Mouse (Mus musculus) effector memory CD4-positive, alpha-beta T cell, adult 5 months (primary cell): Measurements from ENCODE around the gene Necap2. TPM values are rescaled to one million over a fixed set of nuclear protein-coding genes. Genes with fewer than 3 reads are reported as not detected.

Experiments
- polyA plus RNA-seq: library from polyadenylated mRNA; unstranded; fragments of 100-300 nt; shearing (Covaris generic); gene quantifications from one replicate; pipeline ENCODE4 v1.2.1, GENCODE M21; 2017

Necap2 gene
- 120 TPM for polyA plus RNA-seq

DNA sequence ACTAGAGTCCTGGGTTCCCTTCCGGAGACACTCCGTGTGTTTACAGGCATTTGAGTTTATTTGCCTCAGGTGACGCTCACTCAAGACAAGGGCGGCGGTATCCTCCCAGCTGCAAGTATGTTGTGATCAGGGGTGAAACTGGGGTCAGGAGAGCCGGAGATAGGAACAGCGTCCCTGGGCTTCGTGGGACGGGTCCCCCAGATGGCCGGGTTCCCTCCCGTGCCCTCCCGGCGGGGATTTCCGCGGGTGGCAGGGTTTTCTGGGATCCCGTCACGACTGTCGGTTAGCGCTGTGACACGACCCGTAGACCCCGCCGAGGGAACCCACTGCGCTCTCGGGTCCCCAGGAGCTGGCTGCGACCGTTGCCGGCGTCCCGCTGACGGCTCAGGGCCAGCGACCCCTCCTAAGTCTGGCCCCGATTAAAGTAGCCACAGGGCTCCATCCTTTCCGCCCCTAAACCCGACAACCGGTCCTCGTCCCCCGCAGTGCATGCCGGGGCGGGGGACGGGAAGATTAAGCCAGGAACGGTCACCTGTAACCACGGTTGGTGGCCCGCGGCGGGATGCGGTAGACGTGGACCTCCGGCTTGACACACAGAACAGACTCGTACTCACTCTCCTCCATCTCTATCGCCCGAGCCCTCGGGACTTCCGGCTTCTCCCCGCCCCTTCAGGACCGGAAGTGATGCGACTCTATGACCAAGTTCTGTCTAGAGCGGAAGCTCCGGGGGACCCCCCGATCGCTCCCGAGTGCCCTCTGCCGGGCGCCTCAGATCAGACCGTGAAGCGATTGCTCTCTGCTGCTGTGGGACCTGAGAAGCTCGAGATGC lies at the start of gene Necap2:
TSS of gene Necap2 (minus strand) at position 677 of the 829 bp plus-strand sequence.

DNA sequence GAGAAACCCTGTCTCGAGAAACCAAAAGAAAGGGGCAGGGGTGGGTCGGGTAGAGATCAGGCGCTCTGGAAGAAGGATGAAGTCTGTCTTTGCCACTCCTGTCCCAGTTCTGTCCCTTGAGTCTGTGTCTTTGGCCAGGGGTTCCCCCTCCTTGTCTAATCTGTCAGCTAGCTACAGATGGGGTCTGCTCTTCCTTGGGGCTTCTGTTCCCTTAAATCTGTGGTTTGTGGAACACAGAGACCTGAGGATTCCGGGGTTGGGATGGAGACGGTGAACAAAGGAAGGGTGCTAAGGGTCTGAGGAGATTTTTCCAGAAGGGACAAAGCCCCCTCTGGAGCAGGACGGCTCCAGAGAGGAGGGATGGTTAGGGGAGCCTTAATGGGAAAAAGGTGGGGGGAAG lies 9.9 kb upstream of the Necap2 start, which contains the start of gene Spata21:
TSS of gene Spata21 (plus strand) at position 301 of the 400 bp plus-strand sequence.

DNA sequence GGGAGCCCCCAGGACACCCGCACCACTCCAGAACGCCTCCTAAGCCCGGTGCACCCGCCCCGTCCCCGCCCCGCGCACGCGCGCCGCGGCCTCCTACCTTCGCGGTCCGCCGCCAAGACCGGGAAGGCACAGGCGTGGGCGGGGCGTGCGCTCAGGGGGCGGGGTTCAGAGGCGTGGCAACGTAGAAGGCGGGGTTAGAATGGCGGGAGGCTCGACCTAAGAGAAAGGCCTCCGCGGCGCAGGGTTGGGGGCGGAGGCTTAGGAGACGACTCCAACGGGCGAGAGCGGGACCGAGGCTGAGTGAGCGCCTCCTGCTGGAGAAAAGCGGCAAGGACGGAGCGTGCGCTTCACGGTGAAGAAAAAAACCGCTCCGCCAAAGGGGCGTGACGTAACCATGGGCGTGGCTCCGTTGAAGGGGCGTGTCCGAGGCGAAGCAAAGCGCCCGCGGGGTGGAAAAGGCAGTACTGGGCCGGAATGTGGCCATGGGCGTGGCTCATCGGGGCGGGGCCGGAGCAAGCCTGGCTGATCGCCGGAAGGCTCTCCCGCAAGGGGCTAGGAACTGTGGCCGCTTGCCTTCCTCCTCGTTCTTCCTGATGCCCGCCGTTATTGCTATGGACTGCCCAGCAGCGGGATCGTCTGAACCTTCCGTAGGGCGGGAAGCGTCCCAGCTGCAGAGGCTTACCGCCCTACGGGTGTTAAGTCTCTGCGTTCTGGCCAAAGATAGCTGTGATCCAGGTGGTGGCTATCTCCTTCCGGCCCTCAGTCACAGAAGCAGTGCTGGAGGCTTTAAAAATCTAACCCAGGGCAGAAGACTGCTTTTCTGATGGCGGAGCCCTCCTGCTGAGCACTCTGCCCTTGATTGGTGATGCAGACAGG lies 17.5 kb downstream of the Necap2 start, which contains the start of gene Crocc:
TSS of gene Crocc (minus strand) at position 125 of the 876 bp plus-strand sequence.

Other genes starting within 250 kb of the Necap2 start
- not detected for gene Padi1, start 232.6 kb downstream of the Necap2 start, polyA plus RNA-seq
- gene Padi2, start 172.0 kb downstream of the Necap2 start, polyA plus RNA-seq, result 10.3 TPM
- 155 TPM for gene Sdhb, start 117.2 kb downstream of the Necap2 start, polyA plus RNA-seq
- gene Atp13a2, start 91.5 kb downstream of the Necap2 start, polyA plus RNA-seq, result 25.6 TPM
- gene Mfap2, start 67.9 kb downstream of the Necap2 start, polyA plus RNA-seq, result not detected
- gene Crocc, start 17.8 kb downstream of the Necap2 start, polyA plus RNA-seq, result 3.5 TPM
- gene Spata21, start 10.0 kb upstream of the Necap2 start, polyA plus RNA-seq, result 0.20 TPM
- gene Szrd1, start 61.4 kb upstream of the Necap2 start, polyA plus RNA-seq, result 66.4 TPM
- gene Fbxo42, start 69.6 kb upstream of the Necap2 start, polyA plus RNA-seq, result 23.1 TPM
- 2.1 TPM for gene Rsg1, start 135.6 kb upstream of the Necap2 start, polyA plus RNA-seq
- gene Arhgef19, start 161.1 kb upstream of the Necap2 start, polyA plus RNA-seq, result not detected
- not detected for gene Epha2, start 222.9 kb upstream of the Necap2 start, polyA plus RNA-seq